Mouse (Mus musculus) kidney, postnatal 4 days (tissue): Measurements from ENCODE around the gene Otud7a.
A peak's percentile ranks its signal among the peaks of the same experiment; 100 is the strongest.

Experiments
- DNase-seq, 2 experiments: peaks; one replicate each; pipeline ENCODE4 v3.0.0; 2021; ENCODE audit warnings: mixed read lengths in 2 of 2

Gene Otud7a

GRCm38 (mm10) chr7:63719183-63719944 lies 274.8 kb downstream of the Otud7a start:
- no peak for DNase-seq

- DNase-seq = no peak
Measured at GRCm38 (mm10) chr7:63720682-63721081, 276.1 kb downstream of the Otud7a start.

- no peak for DNase-seq
Measured at GRCm38 (mm10) chr7:63725040-63725729, 280.6 kb downstream of the Otud7a start.

GRCm38 (mm10) chr7:63729605-63730004 lies 285.1 kb downstream of the Otud7a start:
- no peak for DNase-seq

GRCm38 (mm10) chr7:63730012-63730411 lies 285.5 kb downstream of the Otud7a start:
- DNase-seq = no peak

- DNase-seq = peak; percentile 21 to 29
Measured at GRCm38 (mm10) chr7:63737725-63738124, 293.2 kb downstream of the Otud7a start.

- no peak for DNase-seq
Measured at GRCm38 (mm10) chr7:63738142-63738541, 293.6 kb downstream of the Otud7a start.

- no peak for DNase-seq
Measured at GRCm38 (mm10) chr7:63743116-63743515, 298.6 kb downstream of the Otud7a start.

- peak; percentile 50 to 57 for DNase-seq
Measured at GRCm38 (mm10) chr7:63752081-63752480, 307.5 kb downstream of the Otud7a start.

- peak; percentile 17 to 27 for DNase-seq
Measured at GRCm38 (mm10) chr7:63753274-63753751, 308.8 kb downstream of the Otud7a start.

- peak; percentile 38 to 53 for DNase-seq
Measured at GRCm38 (mm10) chr7:63754573-63755475, 310.3 kb downstream of the Otud7a start.

GRCm38 (mm10) chr7:63755476-63755948 lies 311.0 kb downstream of the Otud7a start:
- peak; percentile 89 to 92 for DNase-seq

GRCm38 (mm10) chr7:63757136-63757677 lies 312.7 kb downstream of the Otud7a start:
- DNase-seq = no peak

GRCm38 (mm10) chr7:63757678-63758239 lies 313.2 kb downstream of the Otud7a start:
- DNase-seq = peak; percentile 8 to 34

GRCm38 (mm10) chr7:63758240-63758826 lies 313.8 kb downstream of the Otud7a start:
- DNase-seq = peak; percentile 17 to 35

- no peak for DNase-seq
Measured at GRCm38 (mm10) chr7:63759606-63760005, 315.1 kb downstream of the Otud7a start.

- DNase-seq = no peak
Measured at GRCm38 (mm10) chr7:63762529-63762928, 318.0 kb downstream of the Otud7a start.

- DNase-seq = no peak
Measured at GRCm38 (mm10) chr7:63768398-63769029, 324.0 kb downstream of the Otud7a start.

- no peak for DNase-seq
Measured at GRCm38 (mm10) chr7:63773268-63773667, 328.7 kb downstream of the Otud7a start.

GRCm38 (mm10) chr7:63774291-63774690 lies 329.7 kb downstream of the Otud7a start:
- DNase-seq = no peak

- DNase-seq = no peak
Measured at GRCm38 (mm10) chr7:63777328-63777727, 332.8 kb downstream of the Otud7a start.
